Comparison of ENCODE assay signal across 9 mouse cellular contexts in the genomic region with DNA sequence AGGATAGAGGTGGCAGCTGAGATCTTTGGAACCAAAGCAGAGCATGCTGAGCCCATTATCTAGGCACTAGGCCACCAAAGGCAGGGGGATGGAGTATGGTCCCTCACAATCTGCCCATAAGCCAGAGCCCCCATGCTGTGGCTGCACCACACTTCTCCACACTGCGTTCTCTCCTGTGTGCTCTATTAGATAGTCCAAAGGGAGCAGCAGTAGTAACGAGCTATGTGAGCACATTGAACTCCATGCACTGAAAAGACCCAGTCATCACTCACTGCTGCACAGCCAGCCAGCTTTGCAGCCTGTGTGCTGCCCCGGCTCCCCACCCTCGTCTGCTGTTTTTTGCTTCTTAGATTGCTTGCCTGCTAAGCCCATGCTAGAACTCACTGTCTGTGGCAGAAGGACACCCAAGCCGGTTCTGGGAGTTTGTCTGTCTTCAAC.
A peak's percentile ranks its signal among the peaks of the same experiment; 100 is the strongest.
DNase-seq lines count a peak whose midpoint lies in the region; ATAC-seq and TF ChIP-seq lines count a peak whose summit lies in the region.
"Had no signal": no experiment of that assay in that cellular context is flagged by ENCODE, and none has a peak within 500 bp of the region (broad histone marks: within the 10 kb centered on the region; RNA-seq: fewer than 3 reads in every experiment).

No protein-coding gene starts in this region.

- no peak for DNase-seq in hindbrain, embryonic 10.5 days (ENCODE audit: low spot score)
- DNase-seq in hindbrain, embryonic 11.5 days (ENCODE audit: low spot score), result no peak
- DNase-seq in brain, adult 2 months (ENCODE audit: low read depth, low spot score), result peak; percentile 74
- peak; percentile 60 to 74 for DNase-seq in cerebellum, adult 2 months
- no peak for DNase-seq in embryo, embryonic 11 days
- DNase-seq in adrenal gland, postnatal 10 days, result no peak
- DNase-seq: kidney, adult 11 months had no signal

- no peak overlapping the region for H3K9ac ChIP-seq in hindbrain, embryonic 11.5 days (ENCODE audit: low read depth, low read length)
- H3K9ac ChIP-seq in hindbrain, embryonic 16.5 days (ENCODE audit: low read depth, low read length), result no peak overlapping the region

- H3K27ac ChIP-seq in hindbrain, embryonic 10.5 days, result peak overlapping the region; percentile 60
- no peak overlapping the region for H3K27ac ChIP-seq in hindbrain, embryonic 11.5 days (ENCODE audit: low read depth, low read length)
- peak overlapping the region; percentile 34 for H3K27ac ChIP-seq in cerebellum, adult 2 months (ENCODE audit: insufficient read depth, low read length)
- peak overlapping the region; percentile 26; the same call in 1 of the 2 replicates for H3K27ac ChIP-seq in hindbrain, embryonic 16.5 days (ENCODE audit: low read depth, low read length)

- peaks cover 52% of the 10 kb centered on the region for H3K36me3 ChIP-seq in hindbrain, embryonic 10.5 days
- 0 out of 2 replicates have a peak, but pooled peaks cover 1% of the 10 kb centered on the region for H3K36me3 ChIP-seq in hindbrain, embryonic 11.5 days (ENCODE audit: control insufficient read depth, insufficient read depth, low read length)
- peaks cover 9% of the 10 kb centered on the region; the same call in 1 of the 2 replicates for H3K36me3 ChIP-seq in hindbrain, embryonic 16.5 days (ENCODE audit: control insufficient read depth, insufficient read depth, low read length)

- H3K4me1 ChIP-seq in hindbrain, embryonic 10.5 days (replicated peaks), result peaks cover 19% of the 10 kb centered on the region
- no peaks in the 10 kb centered on the region for H3K4me1 ChIP-seq in hindbrain, embryonic 11.5 days (replicated peaks; ENCODE audit: control insufficient read depth, insufficient read depth, low read length)
- peaks cover 18% of the 10 kb centered on the region for H3K4me1 ChIP-seq in cerebellum, adult 2 months (ENCODE audit: control insufficient read depth, insufficient read depth, low read length)
- H3K4me1 ChIP-seq in hindbrain, embryonic 16.5 days (ENCODE audit: control insufficient read depth, insufficient read depth, low read depth, low read length), result peaks cover 22% of the 10 kb centered on the region

- no peak for TF ChIP-seq CTCF in cerebellum, adult 2 months (IDR thresholded peaks at IDR 0.05; ENCODE audit: borderline replicate concordance, insufficient read depth, low read depth, low read length)

- no peak for ATAC-seq in hindbrain, embryonic 11.5 days (ENCODE audit: low FRiP score)
- peak; percentile 45; the same call in 1 of the 2 replicates for ATAC-seq in hindbrain, embryonic 16.5 days

- 38% methylated on average over 5 of the region's 5 CpGs for WGBS in hindbrain, embryonic 10.5 days
- WGBS in hindbrain, embryonic 11.5 days, result 44% methylated on average over 5 of the region's 5 CpGs
- WGBS in cerebellum, adult 2 months, result 12% methylated on average over 5 of the region's 5 CpGs
- 28% methylated on average over 5 of the region's 5 CpGs for WGBS in hindbrain, embryonic 16.5 days

- no peak overlapping the region for H3K4me3 ChIP-seq in hindbrain, embryonic 10.5 days
- no peak overlapping the region for H3K4me3 ChIP-seq in hindbrain, embryonic 11.5 days (ENCODE audit: low read depth, low read length)
- no peak overlapping the region for H3K4me3 ChIP-seq in cerebellum, adult 2 months (replicated peaks; ENCODE audit: insufficient read depth, low read depth, low read length)
- no peak overlapping the region for H3K4me3 ChIP-seq in hindbrain, embryonic 16.5 days (ENCODE audit: low read length)

- H3K27me3 ChIP-seq in hindbrain, embryonic 10.5 days (ENCODE audit: insufficient read depth, poor library complexity, severe bottlenecking), result no peaks in the 10 kb centered on the region
- H3K27me3 ChIP-seq in hindbrain, embryonic 11.5 days (ENCODE audit: control insufficient read depth, insufficient read depth, low read length), result no peaks in the 10 kb centered on the region
- H3K27me3 ChIP-seq in cerebellum, adult 2 months (ENCODE audit: control insufficient read depth, insufficient read depth, low read length), result no peaks in the 10 kb centered on the region
- H3K27me3 ChIP-seq in hindbrain, embryonic 16.5 days (replicated peaks; ENCODE audit: control insufficient read depth, insufficient read depth, low read length), result no peaks in the 10 kb centered on the region

- no peak overlapping the region for H3K4me2 ChIP-seq in hindbrain, embryonic 11.5 days (replicated peaks; ENCODE audit: low read depth, low read length)
- H3K4me2 ChIP-seq in hindbrain, embryonic 16.5 days (ENCODE audit: low read length), result no peak overlapping the region
- H3K4me2 ChIP-seq: midbrain, embryonic 11.5 days had no signal

- no peak for TF ChIP-seq POLR2A in cerebellum, adult 2 months (IDR thresholded peaks at IDR 0.05; ENCODE audit: borderline replicate concordance, insufficient read depth, low read length)

- H3K9me3 ChIP-seq in hindbrain, embryonic 10.5 days, result no peaks in the 10 kb centered on the region
- no peaks in the 10 kb centered on the region for H3K9me3 ChIP-seq in hindbrain, embryonic 11.5 days (ENCODE audit: control insufficient read depth, low read length)
- no peaks in the 10 kb centered on the region for H3K9me3 ChIP-seq in hindbrain, embryonic 16.5 days (ENCODE audit: control insufficient read depth, low read length)

Comparison
In these comparisons a context has a peak if more than half of its experiments do, and no peak if none do; other contexts are left out.
1. DNase-seq: peak in brain, adult 2 months (single experiment) and cerebellum, adult 2 months (2 of 2); none in hindbrain, embryonic 10.5 days (single experiment), hindbrain, embryonic 11.5 days (single experiment), embryo, embryonic 11 days (single experiment) and adrenal gland, postnatal 10 days (single experiment).